Mouse (Mus musculus) lung, adult 2 months (tissue): ENCODE results near the gene Treh.

ENCODE experiments used
- CTCF ChIP-seq: fragments of 200-500 bp; IDR thresholded peaks from 2 replicates; pipeline ENCODE4 v1.5.1; 2011; ENCODE audit warnings: mild to moderate bottlenecking, low read length, control low read depth; ENCODE audit not compliant: insufficient read depth
- POLR2A ChIP-seq: fragments of 200-500 bp; IDR thresholded peaks from 2 replicates; pipeline ENCODE4 v1.6.1; 2011; ENCODE audit warnings: low read depth, mild to moderate bottlenecking, control low read depth, low read length, borderline replicate concordance; ENCODE audit errors: extremely low read depth

- no peak for TF ChIP-seq CTCF
- TF ChIP-seq POLR2A: no peak
Measured at GRCm38 (mm10) chr9:44671416-44671815, 1.6 kb upstream of the Treh start.
